In the genomic region with DNA sequence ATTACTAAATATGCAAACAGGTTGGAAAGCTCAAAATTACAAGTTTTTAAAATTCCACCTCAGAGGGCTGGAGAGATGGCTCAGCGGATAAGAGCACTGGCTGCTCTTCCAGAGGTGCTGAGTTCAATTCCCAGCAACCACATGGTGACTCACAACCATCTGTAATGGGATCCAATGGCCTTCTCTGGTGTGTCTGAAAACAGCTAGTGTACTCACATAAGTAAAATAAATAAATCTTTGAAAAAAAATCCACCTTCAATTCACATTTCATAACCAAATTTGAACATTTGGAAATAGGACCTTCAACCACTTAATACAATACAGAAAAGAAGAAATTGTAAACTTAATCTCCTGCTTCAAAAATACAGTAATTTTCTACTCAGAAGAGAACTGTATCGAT, we compare ENCODE assay signal across 8 mouse cellular contexts. TPM values are rescaled to one million over a fixed set of nuclear protein-coding genes. Genes with fewer than 3 reads are reported as not detected.
DNase-seq lines count a peak whose midpoint lies in the region; ATAC-seq and TF ChIP-seq lines count a peak whose summit lies in the region.

No protein-coding gene starts in this region.

- TF ChIP-seq CTCF in C2C12 (IDR thresholded peaks at IDR 0.05; ENCODE audit: control insufficient read depth, insufficient read depth, insufficient read length), result no peak

- peak overlapping the region; percentile 80 for H3K4me2 ChIP-seq in heart, embryonic 12.5 days
- H3K4me2 ChIP-seq in forebrain, embryonic 14.5 days (ENCODE audit: low read length), result peak overlapping the region; percentile 91
- peak overlapping the region; percentile 71 for H3K4me2 ChIP-seq in liver, embryonic 16.5 days (ENCODE audit: low read depth, low read length)

- peak overlapping the region; percentile 97 for H3K4me3 ChIP-seq in heart, embryonic 12.5 days
- H3K4me3 ChIP-seq in C2C12 (ENCODE audit: insufficient read depth, poor library complexity, severe bottlenecking), result peak overlapping the region; percentile 86
- H3K4me3 ChIP-seq in forebrain, embryonic 14.5 days (ENCODE audit: low read depth, low read length), result peak overlapping the region; percentile 97
- peak overlapping the region; percentile 98 for H3K4me3 ChIP-seq in liver, embryonic 16.5 days (ENCODE audit: low read depth, low read length)

- H3K9me3 ChIP-seq in heart, embryonic 12.5 days (replicated peaks), result no peaks in the 10 kb centered on the region
- H3K9me3 ChIP-seq in forebrain, embryonic 14.5 days (replicated peaks; ENCODE audit: control insufficient read depth, low read length), result no peaks in the 10 kb centered on the region
- H3K9me3 ChIP-seq in liver, embryonic 16.5 days (replicated peaks; ENCODE audit: control insufficient read depth, low read length), result no peaks in the 10 kb centered on the region

- intact Hi-C loops in heart, postnatal 10 days (cut with DNase I), result loop anchor here (2.0 to 5.0 kb wide), 2 partner anchors 39 to 82 kb away; a partner anchor contains a TSS

- peaks cover 10% of the 10 kb centered on the region for H3K4me1 ChIP-seq in heart, embryonic 12.5 days (replicated peaks)
- H3K4me1 ChIP-seq in forebrain, embryonic 14.5 days (ENCODE audit: control insufficient read depth, insufficient read depth, low read length), result peaks cover 14% of the 10 kb centered on the region
- peaks cover 9% of the 10 kb centered on the region for H3K4me1 ChIP-seq in liver, embryonic 16.5 days (ENCODE audit: control insufficient read depth, low read depth, low read length)

- WGBS in heart, embryonic 12.5 days, result 31% methylated on average over 2 of the region's 2 CpGs
- 43% methylated on average over 2 of the region's 2 CpGs for WGBS in forebrain, embryonic 14.5 days
- 27% methylated on average over 2 of the region's 2 CpGs for WGBS in liver, embryonic 16.5 days (ENCODE audit: insufficient replicate concordance)

- H3K27me3 ChIP-seq in heart, embryonic 12.5 days (replicated peaks), result no peaks in the 10 kb centered on the region
- H3K27me3 ChIP-seq in C2C12 (ENCODE audit: control insufficient read depth, insufficient read depth, insufficient read length), result no peaks in the 10 kb centered on the region
- H3K27me3 ChIP-seq in forebrain, embryonic 14.5 days (replicated peaks; ENCODE audit: control insufficient read depth, insufficient read depth, low read length), result no peaks in the 10 kb centered on the region
- H3K27me3 ChIP-seq in liver, embryonic 16.5 days (ENCODE audit: control insufficient read depth, insufficient read depth, low read depth, low read length), result no peaks in the 10 kb centered on the region

- H3K27ac ChIP-seq in heart, embryonic 12.5 days (ENCODE audit: poor library complexity, severe bottlenecking), result no peak overlapping the region
- no peak overlapping the region for H3K27ac ChIP-seq in forebrain, embryonic 14.5 days (ENCODE audit: low read depth, low read length)
- peak overlapping the region; percentile 83 for H3K27ac ChIP-seq in liver, embryonic 16.5 days (ENCODE audit: low read length)

- DNase-seq in heart, postnatal 10 days, result no peak
- DNase-seq in forebrain, embryonic 14.5 days (ENCODE audit: low spot score), result no peak
- no peak for DNase-seq in thymus, postnatal 10 days (ENCODE audit: low spot score in 2 of 2)
- DNase-seq in gastrocnemius, postnatal 4 days (ENCODE audit: low spot score in 2 of 2), result no peak
- no peak for DNase-seq in right cerebral cortex, postnatal 25 days

- H3K36me3 ChIP-seq in heart, embryonic 12.5 days, result peaks cover 9% of the 10 kb centered on the region
- H3K36me3 ChIP-seq in C2C12 (ENCODE audit: control insufficient read depth, insufficient read depth), result peaks cover 5% of the 10 kb centered on the region
- H3K36me3 ChIP-seq in forebrain, embryonic 14.5 days (ENCODE audit: control insufficient read depth, insufficient read depth, low read length), result no peaks in the 10 kb centered on the region
- no peaks in the 10 kb centered on the region for H3K36me3 ChIP-seq in liver, embryonic 16.5 days (ENCODE audit: control insufficient read depth, insufficient read depth)

- H3K79me2 ChIP-seq in C2C12 (ENCODE audit: control insufficient read depth, insufficient read depth), result peaks cover 61% of the 10 kb centered on the region

- peak overlapping the region; percentile 96 for H3ac ChIP-seq in C2C12 (ENCODE audit: control insufficient read depth, insufficient read length, low read depth)

- peak overlapping the region; percentile 99 for H3K9ac ChIP-seq in heart, embryonic 12.5 days
- peak overlapping the region; percentile 94 for H3K9ac ChIP-seq in forebrain, embryonic 14.5 days (ENCODE audit: low read length)
- peak overlapping the region; percentile 97 for H3K9ac ChIP-seq in liver, embryonic 16.5 days (ENCODE audit: low read depth, low read length)

- H3K79me3 ChIP-seq in C2C12 (ENCODE audit: low read depth), result peaks cover 56% of the 10 kb centered on the region

- no peak for ATAC-seq in heart, embryonic 12.5 days (ENCODE audit: insufficient number of reproducible peaks, low FRiP score)
- ATAC-seq in forebrain, embryonic 14.5 days, result no peak
- no peak for ATAC-seq in liver, embryonic 16.5 days (ENCODE audit: low read depth)

TF ChIP-seq in C2C12, 6 proteins besides CTCF, POLR2A, EP300 and RAD21:
- TF ChIP-seq CEBPB (IDR thresholded peaks at IDR 0.05; ENCODE audit: low read depth) (no peak), MAX (IDR thresholded peaks at IDR 0.05) (no peak), USF1 (IDR thresholded peaks at IDR 0.05; ENCODE audit: low read depth) (no peak), FOSL1 (IDR thresholded peaks at IDR 0.05; ENCODE audit: insufficient read depth, low read length, poor library complexity, severe bottlenecking) (no peak), MYOD1 (IDR thresholded peaks at IDR 0.05; ENCODE audit: control insufficient read depth, insufficient read length, low read depth) (no peak), MYOG (IDR thresholded peaks at IDR 0.05; ENCODE audit: control insufficient read depth, extremely low read depth, insufficient read length) (no peak)

RNA-seq across cellular contexts. Expression of a gene that starts 0.9 kb away (rescaled TPM):
- 924 and 963 TPM in 2 replicates for polyA plus RNA-seq in heart, embryonic 12.5 days (2016; fragmentation: Nextera tagmentation; extraction: Ambion mirVana)
- total RNA-seq in heart, postnatal 10 days (2021), result 1,000 to 10,000 TPM; 1,370 to 1,379 TPM
- 734 TPM for polyA plus RNA-seq in C2C12 (2012; fragmentation: generic; extraction: Trizol)
- 680 and 882 TPM in 2 replicates for polyA plus RNA-seq in forebrain, embryonic 14.5 days (2014; fragmentation: Nextera tagmentation; extraction: Ambion mirVana)
- polyA plus RNA-seq in liver, embryonic 16.5 days (2015; fragmentation: Nextera tagmentation; extraction: Ambion mirVana), result 467 and 488 TPM in 2 replicates
- total RNA-seq in gastrocnemius, postnatal 4 days (2021), result 100 to 1,000 TPM; 631 to 643 TPM

RNA-seq across cellular contexts. Expression of a gene that starts 38.5 kb away (rescaled TPM):
- 11.9 and 12.0 TPM in 2 replicates for polyA plus RNA-seq in heart, embryonic 12.5 days (2016; fragmentation: Nextera tagmentation; extraction: Ambion mirVana)
- total RNA-seq in heart, postnatal 10 days (2021), result 10 to 100 TPM; 25.0 to 30.3 TPM
- 5.6 TPM for polyA plus RNA-seq in C2C12 (2012; fragmentation: generic; extraction: Trizol)
- 9.6 and 16.0 TPM in 2 replicates for polyA plus RNA-seq in forebrain, embryonic 14.5 days (2014; fragmentation: Nextera tagmentation; extraction: Ambion mirVana)
- 2.6 and 3.0 TPM in 2 replicates for polyA plus RNA-seq in liver, embryonic 16.5 days (2015; fragmentation: Nextera tagmentation; extraction: Ambion mirVana)
- total RNA-seq in gastrocnemius, postnatal 4 days (2021), result 10 to 100 TPM; 27.6 to 31.5 TPM

RNA-seq across cellular contexts. Expression of a gene that starts 45.8 kb away (rescaled TPM):
- 18.9 and 21.6 TPM in 2 replicates for polyA plus RNA-seq in heart, embryonic 12.5 days (2016; fragmentation: Nextera tagmentation; extraction: Ambion mirVana)
- 10 to 100 TPM; 41.1 to 45.1 TPM for total RNA-seq in heart, postnatal 10 days (2021)
- polyA plus RNA-seq in C2C12 (2012; fragmentation: generic; extraction: Trizol), result 13.7 TPM
- 46.0 and 53.0 TPM in 2 replicates for polyA plus RNA-seq in forebrain, embryonic 14.5 days (2014; fragmentation: Nextera tagmentation; extraction: Ambion mirVana)
- 10.0 and 11.5 TPM in 2 replicates for polyA plus RNA-seq in liver, embryonic 16.5 days (2015; fragmentation: Nextera tagmentation; extraction: Ambion mirVana)
- 10 to 100 TPM; 41.2 to 43.0 TPM for total RNA-seq in gastrocnemius, postnatal 4 days (2021)
